In genomic region chr3:96151836-96152235, GRCm38 (mm10) we compare ENCODE assay signal across 27 mouse cellular contexts. TPM values are rescaled to one million over a fixed set of nuclear protein-coding genes. Genes with fewer than 3 reads are reported as not detected.
DNase-seq lines count a peak whose midpoint lies in the region; ATAC-seq and TF ChIP-seq lines count a peak whose summit lies in the region.
"Had no signal": no experiment of that assay in that cellular context is flagged by ENCODE, and none has a peak within 500 bp of the region (broad histone marks: within the 10 kb centered on the region; RNA-seq: fewer than 3 reads in every experiment).

No protein-coding gene starts in this region.

- 87% methylated on average over 7 of the region's 7 CpGs for WGBS in intestine, embryonic 14.5 days
- WGBS in intestine, postnatal 0 days = 85% methylated on average over 7 of the region's 7 CpGs
- 89% methylated on average over 7 of the region's 7 CpGs for WGBS in forebrain, embryonic 10.5 days

- no peak for TF ChIP-seq EP300 in MEL (IDR thresholded peaks at IDR 0.05; ENCODE audit: low read depth in 1 of 2, low read length in 2 of 2)

- H3K27ac ChIP-seq in intestine, embryonic 14.5 days (ENCODE audit: low read depth) = no peak overlapping the region
- H3K27ac ChIP-seq in intestine, postnatal 0 days (ENCODE audit: low read depth, low read length) = no peak overlapping the region
- no peak overlapping the region for H3K27ac ChIP-seq in MEL (ENCODE audit: control insufficient read depth, low read depth, low read length)
- H3K27ac ChIP-seq in bone marrow macrophage, adult 2 months (ENCODE audit: insufficient read depth, low read depth, low read length) = peak overlapping the region; percentile 57
- H3K27ac ChIP-seq in forebrain, embryonic 10.5 days = no peak overlapping the region
- H3K27ac ChIP-seq: embryonic facial prominence, embryonic 12.5 days; embryonic facial prominence, embryonic 15.5 days; forebrain, embryonic 13.5 days; gastrocnemius, adult 2 months; heart, adult 2 months; hindbrain, embryonic 10.5 days; hindbrain, embryonic 13.5 days had no signal

- H3K4me1 ChIP-seq in intestine, embryonic 14.5 days (replicated peaks; ENCODE audit: control insufficient read depth, insufficient read depth, low read length) = no peaks in the 10 kb centered on the region
- no peaks in the 10 kb centered on the region for H3K4me1 ChIP-seq in intestine, postnatal 0 days (replicated peaks; ENCODE audit: control insufficient read depth, insufficient read depth, low read length)
- peaks cover 9% of the 10 kb centered on the region in 2 experiments; a peak in 3 of 4 replicates for H3K4me1 ChIP-seq in MEL (ENCODE audit: control insufficient read depth in 1 of 2, insufficient read depth in 2 of 2, low read length in 2 of 2)
- peaks cover 19% of the 10 kb centered on the region for H3K4me1 ChIP-seq in bone marrow macrophage, adult 2 months (ENCODE audit: control insufficient read depth, insufficient read depth, low read length)
- no peaks in the 10 kb centered on the region for H3K4me1 ChIP-seq in forebrain, embryonic 10.5 days
- H3K4me1 ChIP-seq: embryonic facial prominence, embryonic 12.5 days; embryonic facial prominence, embryonic 15.5 days; forebrain, embryonic 13.5 days; hindbrain, embryonic 10.5 days; hindbrain, embryonic 13.5 days had no signal

- no peak for TF ChIP-seq CTCF in intestine, postnatal 0 days (IDR thresholded peaks at IDR 0.05; ENCODE audit: low read depth)
- no peak for TF ChIP-seq CTCF in MEL (IDR thresholded peaks at IDR 0.05 in 2 of 3, conservative IDR thresholded peaks at IDR 0.05 in 1 of 3; ENCODE audit: control insufficient read depth in 1 of 3, insufficient read depth in 1 of 3, low read depth in 2 of 3, low read length in 3 of 3, poor library complexity in 1 of 3, severe bottlenecking in 1 of 3)
- no peak for TF ChIP-seq CTCF in bone marrow macrophage, adult 2 months (IDR thresholded peaks at IDR 0.05; ENCODE audit: low read depth, low read length)

- H3K9me3 ChIP-seq in intestine, embryonic 14.5 days (ENCODE audit: control insufficient read depth, low read length) = no peaks in the 10 kb centered on the region
- H3K9me3 ChIP-seq in intestine, postnatal 0 days (ENCODE audit: control insufficient read depth) = no peaks in the 10 kb centered on the region
- no peaks in the 10 kb centered on the region for H3K9me3 ChIP-seq in MEL (replicated peaks; ENCODE audit: insufficient read depth, low read length)
- no peaks in the 10 kb centered on the region for H3K9me3 ChIP-seq in forebrain, embryonic 10.5 days
- H3K9me3 ChIP-seq: embryonic facial prominence, embryonic 12.5 days; embryonic facial prominence, embryonic 15.5 days; forebrain, embryonic 13.5 days; hindbrain, embryonic 10.5 days; hindbrain, embryonic 13.5 days had no signal

- no peak overlapping the region for H3K4me3 ChIP-seq in intestine, embryonic 14.5 days (ENCODE audit: low read depth, low read length)
- H3K4me3 ChIP-seq in intestine, postnatal 0 days (ENCODE audit: low read depth, low read length) = no peak overlapping the region
- H3K4me3 ChIP-seq in MEL (ENCODE audit: control insufficient read depth in 1 of 2, insufficient read depth in 1 of 2, low read depth in 2 of 2, low read length in 2 of 2) = no peak overlapping the region
- no peak overlapping the region for H3K4me3 ChIP-seq in bone marrow macrophage, adult 2 months (ENCODE audit: insufficient read depth, low read length)
- H3K4me3 ChIP-seq in forebrain, embryonic 10.5 days = no peak overlapping the region
- H3K4me3 ChIP-seq: embryonic facial prominence, embryonic 12.5 days; embryonic facial prominence, embryonic 15.5 days; erythroblast, embryonic 14.5 days; forebrain, embryonic 13.5 days; gastrocnemius, adult 2 months; heart, adult 2 months; hindbrain, embryonic 10.5 days; hindbrain, embryonic 13.5 days had no signal

- H3K36me3 ChIP-seq in intestine, embryonic 14.5 days (ENCODE audit: control insufficient read depth, insufficient read depth, low read length) = peaks cover 69% of the 10 kb centered on the region
- H3K36me3 ChIP-seq in intestine, postnatal 0 days (ENCODE audit: control insufficient read depth, insufficient read depth) = peaks cover 57% of the 10 kb centered on the region
- H3K36me3 ChIP-seq in MEL (ENCODE audit: control insufficient read depth in 1 of 2, insufficient read depth in 2 of 2, low read length in 2 of 2) = peaks cover 16 to 19% of the 10 kb centered on the region in 2 experiments
- H3K36me3 ChIP-seq in forebrain, embryonic 10.5 days (replicated peaks) = peaks cover 68% of the 10 kb centered on the region

- no peak for TF ChIP-seq POLR2A in MEL (IDR thresholded peaks at IDR 0.05; ENCODE audit: control insufficient read depth in 1 of 2, insufficient read depth in 1 of 2, low read depth in 1 of 2, low read length in 2 of 2, poor library complexity in 1 of 2)
- no peak for TF ChIP-seq POLR2A in bone marrow macrophage, adult 2 months (IDR thresholded peaks at IDR 0.05; ENCODE audit: borderline replicate concordance, low read depth, low read length)

- H3K9ac ChIP-seq in intestine, embryonic 14.5 days (ENCODE audit: low read length) = no peak overlapping the region
- no peak overlapping the region for H3K9ac ChIP-seq in intestine, postnatal 0 days (ENCODE audit: low read depth, low read length)
- no peak overlapping the region for H3K9ac ChIP-seq in MEL (ENCODE audit: control insufficient read depth, low read depth, low read length, poor library complexity, severe bottlenecking)
- H3K9ac ChIP-seq: embryonic facial prominence, embryonic 12.5 days; embryonic facial prominence, embryonic 15.5 days; forebrain, embryonic 13.5 days; hindbrain, embryonic 13.5 days had no signal

- ATAC-seq in intestine, embryonic 14.5 days (replicated peaks; ENCODE audit: low FRiP score, low TSS enrichment, low read depth) = no peak
- ATAC-seq in intestine, postnatal 0 days = no peak
- ATAC-seq in megakaryocyte, adult 5-6 weeks (ENCODE audit: poor library complexity, severe bottlenecking) = peak; percentile 43; the same call in 1 of the 2 replicates
- ATAC-seq: forebrain, embryonic 13.5 days; forebrain, embryonic 16.5 days; hindbrain, embryonic 16.5 days; intestine, embryonic 16.5 days had no signal

- H3K79me2 ChIP-seq in MEL (ENCODE audit: control insufficient read depth, insufficient read depth, low read length, poor library complexity) = no peaks in the 10 kb centered on the region

- H3K27me3 ChIP-seq in intestine, embryonic 14.5 days (replicated peaks; ENCODE audit: control insufficient read depth, insufficient read depth, low read length) = no peaks in the 10 kb centered on the region
- no peaks in the 10 kb centered on the region for H3K27me3 ChIP-seq in intestine, postnatal 0 days (replicated peaks; ENCODE audit: control insufficient read depth, insufficient read depth, low read length)
- H3K27me3 ChIP-seq in MEL (ENCODE audit: control insufficient read depth in 1 of 2, insufficient read depth in 2 of 2, low read length in 2 of 2) = no peaks in the 10 kb centered on the region
- no peaks in the 10 kb centered on the region for H3K27me3 ChIP-seq in forebrain, embryonic 10.5 days (ENCODE audit: poor library complexity, severe bottlenecking)
- H3K27me3 ChIP-seq: embryonic facial prominence, embryonic 12.5 days; embryonic facial prominence, embryonic 15.5 days; forebrain, embryonic 13.5 days; hindbrain, embryonic 13.5 days had no signal

- peak; percentile 6 for DNase-seq in intestine, embryonic 14.5 days (ENCODE audit: low spot score)
- DNase-seq in MEL (ENCODE audit: low read depth, low spot score) = peak; percentile 60
- DNase-seq in lung, postnatal 4 days = no peak
- no peak for DNase-seq in cerebellum, adult 11 months
- no peak for DNase-seq in forebrain, embryonic 10.5 days (ENCODE audit: extremely low spot score, low spot score)
- DNase-seq: adrenal gland, adult 2 months; adrenal gland, postnatal 14 days; cerebellum, adult 18-20 months; cerebellum, adult 9-10 months; cerebellum, postnatal 14 days; gastrocnemius, adult 2 months; gastrocnemius, postnatal 14 days; heart, adult 2 months; heart, postnatal 36 days had no signal

- no peak overlapping the region for H3K4me2 ChIP-seq in intestine, embryonic 14.5 days (ENCODE audit: low read length)
- H3K4me2 ChIP-seq in intestine, postnatal 0 days (replicated peaks; ENCODE audit: low read depth) = no peak overlapping the region
- H3K4me2 ChIP-seq: embryonic facial prominence, embryonic 12.5 days; embryonic facial prominence, embryonic 15.5 days; forebrain, embryonic 13.5 days; heart, embryonic 11.5 days; hindbrain, embryonic 13.5 days had no signal

- TF ChIP-seq RAD21 in MEL (IDR thresholded peaks at IDR 0.05; ENCODE audit: low read depth, low read length) = no peak

RNA-seq across cellular contexts. Expression of gene Mtmr11, which starts 10.0 kb away (rescaled TPM):
- polyA plus RNA-seq in intestine, embryonic 14.5 days (2014; fragmentation: Nextera tagmentation; extraction: Ambion mirVana) = 27.7 and 28.8 TPM in 2 replicates
- polyA plus RNA-seq in intestine, postnatal 0 days (2015; fragmentation: Nextera tagmentation; extraction: Ambion mirVana) = 28.7 and 34.5 TPM in 2 replicates
- 0.62 and 0.77 TPM in 2 replicates for total RNA-seq in MEL (2012; rRNA removed)
- 1 to 10 TPM in 1 of 2 experiments, not detected in 1; 1.4 TPM for polyA plus RNA-seq in MEL (2012; ENCODE audit: insufficient read depth in 1 of 2, insufficient read length in 2 of 2, low read depth in 1 of 2, low replicate concordance in 2 of 2, missing spikeins in 1 of 2)
- polyA plus RNA-seq in bone marrow macrophage, adult 2 months (2012; ENCODE audit: insufficient read depth, insufficient read length, missing spikeins) = 12.6 and 14.4 TPM in 2 replicates
- 0.09 TPM in 1 of 2 replicates, not detected in the other for total RNA-seq in megakaryocyte, adult 5-6 weeks (2015)
- not detected in 2 replicates for total RNA-seq in megakaryocyte, adult 5-6 weeks (2017)
- 9.3 TPM in 2 replicates for polyA plus RNA-seq in forebrain, embryonic 10.5 days (2016; fragmentation: Nextera tagmentation; extraction: Ambion mirVana)
- polyA plus RNA-seq: erythroblast, embryonic 14.5 days had no signal

RNA-seq across cellular contexts. Expression of gene Sf3b4, which starts 20.3 kb away (rescaled TPM):
- polyA plus RNA-seq in intestine, embryonic 14.5 days (2014; fragmentation: Nextera tagmentation; extraction: Ambion mirVana) = 184 and 195 TPM in 2 replicates
- polyA plus RNA-seq in intestine, postnatal 0 days (2015; fragmentation: Nextera tagmentation; extraction: Ambion mirVana) = 63.5 and 66.8 TPM in 2 replicates
- total RNA-seq in MEL (2012; rRNA removed) = 135 and 157 TPM in 2 replicates
- 100 to 1,000 TPM; 102 to 423 TPM for polyA plus RNA-seq in MEL (2012; ENCODE audit: insufficient read depth in 1 of 2, insufficient read length in 2 of 2, low read depth in 1 of 2, low replicate concordance in 2 of 2, missing spikeins in 1 of 2)
- polyA plus RNA-seq in bone marrow macrophage, adult 2 months (2012; ENCODE audit: insufficient read depth, insufficient read length, missing spikeins) = 53.7 and 62.7 TPM in 2 replicates
- total RNA-seq in megakaryocyte, adult 5-6 weeks (2015) = 51.0 and 64.8 TPM in 2 replicates
- 15.4 and 16.3 TPM in 2 replicates for total RNA-seq in megakaryocyte, adult 5-6 weeks (2017)
- 276 and 284 TPM in 2 replicates for polyA plus RNA-seq in forebrain, embryonic 10.5 days (2016; fragmentation: Nextera tagmentation; extraction: Ambion mirVana)

RNA-seq across cellular contexts. Expression of gene Sv2a, which starts 29.1 kb away (rescaled TPM):
- 6.5 and 8.3 TPM in 2 replicates for polyA plus RNA-seq in intestine, embryonic 14.5 days (2014; fragmentation: Nextera tagmentation; extraction: Ambion mirVana)
- polyA plus RNA-seq in intestine, postnatal 0 days (2015; fragmentation: Nextera tagmentation; extraction: Ambion mirVana) = 2.3 and 3.5 TPM in 2 replicates
- 0.77 and 2.1 TPM in 2 replicates for total RNA-seq in MEL (2012; rRNA removed)
- polyA plus RNA-seq in MEL (2012; ENCODE audit: insufficient read depth in 1 of 2, insufficient read length in 2 of 2, low read depth in 1 of 2, low replicate concordance in 2 of 2, missing spikeins in 1 of 2) = 1 to 10 TPM in 1 of 2 experiments, not detected in 1; 3.3 TPM
- polyA plus RNA-seq in bone marrow macrophage, adult 2 months (2012; ENCODE audit: insufficient read depth, insufficient read length, missing spikeins) = 0.64 and 0.92 TPM in 2 replicates
- total RNA-seq in megakaryocyte, adult 5-6 weeks (2015) = 0.09 and 0.11 TPM in 2 replicates
- total RNA-seq in megakaryocyte, adult 5-6 weeks (2017) = 0.07 TPM in 1 of 2 replicates, not detected in the other
- polyA plus RNA-seq in forebrain, embryonic 10.5 days (2016; fragmentation: Nextera tagmentation; extraction: Ambion mirVana) = 2.1 and 3.5 TPM in 2 replicates
- polyA plus RNA-seq: erythroblast, embryonic 14.5 days had no signal

RNA-seq across cellular contexts. Expression of gene Otud7b, which starts 47.5 kb away (rescaled TPM):
- 14.0 and 14.8 TPM in 2 replicates for polyA plus RNA-seq in intestine, embryonic 14.5 days (2014; fragmentation: Nextera tagmentation; extraction: Ambion mirVana)
- polyA plus RNA-seq in intestine, postnatal 0 days (2015; fragmentation: Nextera tagmentation; extraction: Ambion mirVana) = 16.6 and 17.0 TPM in 2 replicates
- total RNA-seq in MEL (2012; rRNA removed) = 25.8 and 27.5 TPM in 2 replicates
- 10 to 100 TPM; 17.9 to 24.4 TPM for polyA plus RNA-seq in MEL (2012; ENCODE audit: insufficient read depth in 1 of 2, insufficient read length in 2 of 2, low read depth in 1 of 2, low replicate concordance in 2 of 2, missing spikeins in 1 of 2)
- 4.7 and 5.1 TPM in 2 replicates for polyA plus RNA-seq in bone marrow macrophage, adult 2 months (2012; ENCODE audit: insufficient read depth, insufficient read length, missing spikeins)
- 1.2 and 1.3 TPM in 2 replicates for total RNA-seq in megakaryocyte, adult 5-6 weeks (2015)
- 3.1 and 4.8 TPM in 2 replicates for total RNA-seq in megakaryocyte, adult 5-6 weeks (2017)
- polyA plus RNA-seq in forebrain, embryonic 10.5 days (2016; fragmentation: Nextera tagmentation; extraction: Ambion mirVana) = 14.1 and 20.8 TPM in 2 replicates

Comparison
In these comparisons a context has a peak if more than half of its experiments do, and no peak if none do; other contexts are left out.
1. DNase-seq: peak in intestine, embryonic 14.5 days (single experiment) and MEL (single experiment); none in lung, postnatal 4 days (0 of 2), cerebellum, adult 11 months (single experiment) and forebrain, embryonic 10.5 days (single experiment).